Mouse (Mus musculus) testis, adult 2 months (tissue): ENCODE data around the gene Igsf9. TPM values are rescaled to one million over a fixed set of nuclear protein-coding genes. Genes with fewer than 3 reads are reported as not detected.

Experiments
- H3K27ac ChIP-seq: fragments of 200-500 bp; 2 replicates; pipeline ENCODE4 v1.5.1; 2012; ENCODE audit warnings: low read depth, low read length; ENCODE audit not compliant: control insufficient read depth, insufficient read depth
- H3K27me3 ChIP-seq: fragments of 200-500 bp; 2 replicates; pipeline ENCODE4 v1.6.1; 2012; ENCODE audit warnings: mild to moderate bottlenecking, low read length, moderate library complexity; ENCODE audit not compliant: control insufficient read depth, insufficient read depth
- H3K36me3 ChIP-seq: fragments of 200-500 bp; 2 replicates; pipeline ENCODE4 v1.6.1; 2012; ENCODE audit warnings: mild to moderate bottlenecking, low read length; ENCODE audit not compliant: control insufficient read depth, insufficient read depth
- H3K4me1 ChIP-seq: fragments of 200-500 bp; 2 replicates; pipeline ENCODE4 v1.6.1; 2012; ENCODE audit warnings: low read length; ENCODE audit not compliant: control insufficient read depth, insufficient read depth
- H3K4me3 ChIP-seq: fragments of 200-500 bp; 2 replicates; pipeline ENCODE4 v1.5.1; 2012; ENCODE audit warnings: low read depth, mild to moderate bottlenecking, low read length, moderate library complexity, mixed read lengths; ENCODE audit not compliant: control insufficient read depth
- CTCF ChIP-seq: fragments of 200-500 bp; IDR thresholded peaks from 2 replicates; pipeline ENCODE4 v1.5.1; 2012; ENCODE audit warnings: low read depth, mild to moderate bottlenecking, inconsistent platforms, low read length, moderate library complexity; ENCODE audit not compliant: control insufficient read depth, insufficient read depth, insufficient replicate concordance
- POLR2A ChIP-seq: fragments of 200-500 bp; IDR thresholded peaks from 2 replicates; pipeline ENCODE4 v1.6.1; 2012; ENCODE audit warnings: low read depth, mild to moderate bottlenecking, inconsistent platforms, low read length, moderate library complexity; ENCODE audit not compliant: control insufficient read depth
- polyA plus RNA-seq: library from polyadenylated mRNA; depleted of rRNA; stranded (reverse); fragments of >200 nt; gene quantifications from 2 replicates; pipeline ENCODE4 v1.2.3, GENCODE M21; 2012

The Igsf9 gene
- polyA plus RNA-seq, 1 experiment = 66.1 TPM

- H3K27me3 ChIP-seq = no peaks in the 10 kb centered on the region
- no peak overlapping the region for H3K27ac ChIP-seq
- no peak for TF ChIP-seq CTCF
- TF ChIP-seq POLR2A = no peak
- H3K36me3 ChIP-seq = no peaks in the 10 kb centered on the region
- H3K4me3 ChIP-seq = no peak overlapping the region
- peaks cover 10% of the 10 kb centered on the region for H3K4me1 ChIP-seq
Observed at GRCm38 (mm10) chr1:172487859-172488258, 6.3 kb downstream of the Igsf9 start.

DNA sequence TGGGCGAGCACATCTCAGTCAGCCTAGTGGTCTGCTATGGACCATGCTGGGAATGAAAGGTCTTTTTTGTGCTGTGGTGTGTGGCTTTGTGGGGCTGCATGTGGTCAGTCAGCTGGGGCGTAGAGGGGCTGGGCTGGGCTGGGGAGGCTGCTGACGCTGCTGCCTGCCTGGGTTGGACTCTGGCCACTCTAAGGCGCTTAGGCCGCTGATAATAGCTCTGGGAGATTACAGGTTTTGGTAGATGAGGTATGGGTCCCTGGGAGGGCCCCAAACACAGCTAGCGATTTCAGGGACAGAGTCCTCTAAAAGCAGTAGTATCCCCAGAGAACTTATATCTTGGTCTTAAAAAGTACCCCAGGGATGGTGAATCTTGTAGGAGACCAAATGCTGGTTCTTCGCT, 7.2 kb downstream of the Igsf9 start:
- no peak overlapping the region for H3K27ac ChIP-seq
- no peaks in the 10 kb centered on the region for H3K27me3 ChIP-seq
- peaks cover 10% of the 10 kb centered on the region for H3K4me1 ChIP-seq
- no peak overlapping the region for H3K4me3 ChIP-seq
- no peaks in the 10 kb centered on the region for H3K36me3 ChIP-seq
- no peak for TF ChIP-seq CTCF
- no peak for TF ChIP-seq POLR2A

DNA sequence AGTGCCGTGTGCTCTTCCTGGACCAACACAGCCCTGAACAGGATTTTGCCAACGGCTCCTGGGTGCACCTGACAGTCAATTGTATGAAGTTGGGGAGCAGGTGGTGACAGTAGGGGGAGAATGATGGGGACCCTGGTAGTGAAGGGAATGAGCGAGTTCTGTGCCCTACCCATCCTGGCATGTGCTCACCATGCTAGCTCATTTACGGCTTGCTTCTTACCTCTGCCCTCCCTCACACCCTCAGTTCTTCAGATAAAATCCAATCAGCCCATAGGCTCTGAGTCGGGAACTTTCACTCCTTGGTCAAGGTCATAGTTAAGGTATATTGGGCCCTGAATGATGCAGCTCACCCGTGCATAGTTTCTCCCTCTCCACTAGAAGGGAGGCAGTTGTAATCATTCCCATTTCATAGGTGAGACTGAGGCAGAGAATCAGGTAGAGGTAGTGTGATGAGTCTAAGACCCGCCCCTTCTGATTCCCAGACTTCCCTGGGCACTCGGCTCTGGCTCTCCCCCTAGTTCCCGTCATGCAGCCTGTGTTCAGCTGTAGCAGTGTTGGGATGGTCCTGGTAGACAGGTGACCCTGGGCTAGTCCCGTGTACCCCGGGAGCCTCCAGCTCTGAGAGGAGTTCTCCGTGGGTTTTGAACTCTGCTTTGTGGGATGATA, 8.1 kb downstream of the Igsf9 start:
- no peak overlapping the region; the same call in 1 of the 2 replicates for H3K4me3 ChIP-seq
- TF ChIP-seq POLR2A = no peak
- no peak for TF ChIP-seq CTCF
- H3K4me1 ChIP-seq = peaks cover 10% of the 10 kb centered on the region
- H3K27me3 ChIP-seq = no peaks in the 10 kb centered on the region
- no peak overlapping the region for H3K27ac ChIP-seq
- no peaks in the 10 kb centered on the region for H3K36me3 ChIP-seq

DNA sequence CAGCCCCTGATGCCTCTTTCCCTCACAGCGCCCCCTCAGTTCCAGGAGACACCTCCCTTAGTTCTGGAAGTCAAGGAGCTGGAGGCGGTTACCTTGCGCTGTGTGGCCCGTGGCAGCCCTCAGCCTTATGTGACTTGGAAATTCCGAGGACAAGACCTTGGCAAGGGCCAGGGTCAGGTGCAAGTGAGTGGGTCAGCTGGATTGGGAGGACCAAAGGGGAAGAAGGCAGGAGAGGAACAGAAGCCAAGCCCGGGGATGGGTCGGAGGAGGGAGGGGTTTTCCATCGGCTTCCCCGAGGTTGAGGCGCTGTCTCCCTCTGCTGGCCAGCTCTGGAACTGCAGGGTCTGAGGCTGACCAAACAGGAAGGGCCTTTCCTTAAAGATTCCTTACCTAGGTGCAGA, 8.7 kb downstream of the Igsf9 start:
- H3K27me3 ChIP-seq = no peaks in the 10 kb centered on the region
- no peak overlapping the region for H3K27ac ChIP-seq
- TF ChIP-seq POLR2A = no peak
- peak; percentile 99 for TF ChIP-seq CTCF
- peak overlapping the region; percentile 60 for H3K4me3 ChIP-seq
- no peaks in the 10 kb centered on the region for H3K36me3 ChIP-seq
- peaks cover 10% of the 10 kb centered on the region for H3K4me1 ChIP-seq

GRCm38 (mm10) chr1:172492047-172492446, 10.5 kb downstream of the Igsf9 start:
- no peak overlapping the region for H3K27ac ChIP-seq
- H3K36me3 ChIP-seq = no peaks in the 10 kb centered on the region
- no peaks in the 10 kb centered on the region for H3K27me3 ChIP-seq
- H3K4me1 ChIP-seq = peaks cover 16% of the 10 kb centered on the region
- H3K4me3 ChIP-seq = no peak overlapping the region
- no peak for TF ChIP-seq CTCF
- no peak for TF ChIP-seq POLR2A

GRCm38 (mm10) chr1:172493516-172493915, 11.9 kb downstream of the Igsf9 start:
- TF ChIP-seq CTCF (no peak), POLR2A (no peak)
- Histone ChIP-seq H3K4me1 (peaks cover 16% of the 10 kb centered on the region), H3K27me3 (no peaks in the 10 kb centered on the region), H3K27ac (no peak overlapping the region), H3K4me3 (no peak overlapping the region), H3K36me3 (no peaks in the 10 kb centered on the region)

GRCm38 (mm10) chr1:172496030-172496429, 14.4 kb downstream of the Igsf9 start:
- Histone ChIP-seq H3K36me3 (no peaks in the 10 kb centered on the region), H3K27ac (no peak overlapping the region), H3K27me3 (no peaks in the 10 kb centered on the region), H3K4me1 (peaks cover 19% of the 10 kb centered on the region), H3K4me3 (peak overlapping the region; percentile 11)
- TF ChIP-seq POLR2A = no peak
- no peak for TF ChIP-seq CTCF
